Mouse (Mus musculus): ENCODE data around the gene Tmem262.

DNA sequence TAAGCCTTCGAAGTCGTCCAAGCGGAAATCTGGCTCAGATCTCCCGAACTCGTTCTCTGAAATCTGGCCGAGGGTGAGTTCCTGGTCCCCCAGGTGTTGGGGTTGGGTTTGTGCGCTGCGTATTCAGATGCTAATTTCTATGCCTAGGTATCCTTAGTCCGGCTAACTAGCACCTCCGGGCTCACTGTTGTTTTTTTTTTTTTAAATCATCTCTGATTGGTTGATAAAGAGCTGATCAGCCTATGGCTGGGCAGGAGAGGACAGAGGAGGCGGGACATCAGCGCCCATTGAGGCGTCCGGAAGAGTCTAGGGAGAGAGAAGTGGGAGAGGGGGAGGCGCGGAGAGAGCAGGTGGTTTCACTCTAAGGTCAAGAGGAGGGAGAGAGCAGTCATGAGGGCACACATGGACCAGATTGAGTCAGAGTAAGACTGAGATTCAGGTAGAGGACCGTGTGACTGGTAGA is 5.6 kb downstream of the Tmem262 start:
- TF ChIP-seq CTCF (IDR thresholded peaks at IDR 0.05; ENCODE audit: low read depth, low read length) (no peak), GATA1 (IDR thresholded peaks at IDR 0.05; ENCODE audit: borderline replicate concordance, low read length) (no peak), TAL1 (conservative IDR thresholded peaks at IDR 0.05; ENCODE audit: low read depth, low read length) (no peak), POLR2AphosphoS5 (IDR thresholded peaks at IDR 0.05; ENCODE audit: insufficient replicate concordance, low read depth, low read length) (no peak)

All from G1E (cell line).